ENCODE assay signal across 17 mouse cellular contexts in the genomic region with DNA sequence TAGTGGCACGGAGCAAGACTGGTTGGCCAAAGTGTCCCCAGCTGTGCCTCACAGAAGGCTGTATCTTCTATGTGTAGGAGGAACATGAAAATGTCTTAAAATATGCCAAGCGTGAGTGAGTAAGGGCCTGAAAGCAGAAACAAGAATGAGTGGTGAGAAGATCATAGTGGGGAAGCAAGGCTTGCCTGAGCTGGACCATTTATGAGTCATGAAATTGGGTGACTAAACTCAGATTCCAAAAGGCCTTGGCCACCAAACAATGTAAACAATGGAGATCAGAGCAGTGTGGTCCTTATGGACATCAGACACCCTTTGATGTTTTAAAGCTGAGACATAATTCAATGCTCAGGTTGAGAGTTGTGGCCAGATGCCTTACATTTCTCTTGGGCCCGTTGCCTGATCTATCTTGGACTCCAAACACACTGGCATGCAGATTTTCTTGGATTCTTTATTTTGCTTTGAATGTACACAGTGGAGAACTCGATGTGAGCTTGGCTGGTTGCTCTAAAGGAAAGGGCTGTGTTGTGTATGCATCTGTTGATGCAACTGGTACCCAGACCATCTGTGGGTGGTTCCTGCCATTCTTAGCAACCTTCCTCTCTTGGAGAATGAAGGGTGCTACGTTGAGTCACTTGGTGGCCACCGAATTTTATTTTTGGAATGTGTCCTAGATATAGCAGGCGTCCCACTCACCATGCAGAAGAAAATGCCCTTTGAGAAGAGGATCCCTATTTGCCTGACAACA. TPM values are rescaled to one million over a fixed set of nuclear protein-coding genes. Genes with fewer than 3 reads are reported as not detected.
DNase-seq lines count a peak whose midpoint lies in the region.
"Had no signal": no experiment of that assay in that cellular context is flagged by ENCODE, and none has a peak within 500 bp of the region (broad histone marks: within the 10 kb centered on the region; RNA-seq: fewer than 3 reads in every experiment).

No protein-coding gene starts in this region.

- no peaks in the 10 kb centered on the region for H3K9me3 ChIP-seq in forebrain, embryonic 10.5 days
- H3K9me3 ChIP-seq: embryonic facial prominence, embryonic 10.5 days; forebrain, embryonic 15.5 days; liver, embryonic 12.5 days had no signal

- no peak overlapping the region for H3K27ac ChIP-seq in forebrain, embryonic 10.5 days
- H3K27ac ChIP-seq: embryonic facial prominence, embryonic 10.5 days; forebrain, embryonic 15.5 days; liver, embryonic 12.5 days had no signal

- no peaks in the 10 kb centered on the region for H3K36me3 ChIP-seq in forebrain, embryonic 10.5 days (replicated peaks)
- H3K36me3 ChIP-seq: embryonic facial prominence, embryonic 10.5 days; forebrain, embryonic 15.5 days; liver, embryonic 12.5 days had no signal

- no peaks in the 10 kb centered on the region for H3K27me3 ChIP-seq in forebrain, embryonic 10.5 days (ENCODE audit: poor library complexity, severe bottlenecking)
- H3K27me3 ChIP-seq: forebrain, embryonic 15.5 days; liver, embryonic 12.5 days had no signal

- DNase-seq in heart, adult 11 months = peak; percentile 55
- no peak for DNase-seq in heart, adult 18-20 months
- DNase-seq in frontal cortex, adult 2 months (ENCODE audit: extremely low spot score in 1 of 2, low spot score in 1 of 2) = peak; percentile 84 to 90
- DNase-seq in layer of hippocampus, postnatal 36 days = peak; percentile 47 to 52
- DNase-seq in right cerebral cortex, postnatal 10 days (ENCODE audit: low spot score in 2 of 2) = peak; percentile 57 to 83
- DNase-seq in ovary, postnatal 10 days (ENCODE audit: low spot score) = no peak
- no peak for DNase-seq in forebrain, embryonic 10.5 days (ENCODE audit: extremely low spot score, low spot score)
- DNase-seq in urinary bladder, postnatal 25 days (ENCODE audit: low spot score) = no peak
- DNase-seq: adrenal gland, postnatal 10 days; cerebellum, postnatal 14 days; kidney, adult 2 months; spleen, adult 18-20 months had no signal

- no peak overlapping the region for H3K4me3 ChIP-seq in forebrain, embryonic 10.5 days
- H3K4me3 ChIP-seq: embryonic facial prominence, embryonic 10.5 days; forebrain, embryonic 15.5 days; liver, embryonic 12.5 days had no signal

- H3K4me1 ChIP-seq in forebrain, embryonic 10.5 days = peaks cover 8% of the 10 kb centered on the region
- H3K4me1 ChIP-seq: embryonic facial prominence, embryonic 10.5 days; forebrain, embryonic 15.5 days; liver, embryonic 12.5 days had no signal

- 83% methylated on average over 7 of the region's 7 CpGs for WGBS in forebrain, embryonic 10.5 days

RNA-seq across cellular contexts. Expression of gene Kirrel3, which starts 53.1 kb away (rescaled TPM):
- under 1 TPM; 0.47 to 0.51 TPM for total RNA-seq in heart, adult 18-20 months (2021)
- 38.4 and 39.3 TPM in 2 replicates for polyA plus RNA-seq in frontal cortex, adult 2 months (2012; rRNA removed)
- 10 to 100 TPM; 51.8 to 55.1 TPM for total RNA-seq in layer of hippocampus, postnatal 36 days (2021)
- polyA plus RNA-seq in forebrain, embryonic 10.5 days (2016; fragmentation: Nextera tagmentation; extraction: Ambion mirVana) = 2.5 and 3.0 TPM in 2 replicates
- total RNA-seq: granulocyte monocyte progenitor cell, adult 5-6 weeks; neutrophil, adult 5-6 weeks had no signal

Comparison
In these comparisons a context has a peak if more than half of its experiments do, and no peak if none do; other contexts are left out.
1. DNase-seq: peak in heart, adult 11 months (single experiment), frontal cortex, adult 2 months (2 of 2), layer of hippocampus, postnatal 36 days (2 of 2) and right cerebral cortex, postnatal 10 days (2 of 2); none in heart, adult 18-20 months (0 of 2), ovary, postnatal 10 days (single experiment), forebrain, embryonic 10.5 days (single experiment) and urinary bladder, postnatal 25 days (single experiment).
2. RNA of gene Kirrel3, which starts 53.1 kb away (total RNA-seq): 51.8 to 55.1 TPM in layer of hippocampus, postnatal 36 days; 0.47 to 0.51 TPM in heart, adult 18-20 months; every median in the first group is over 10 times any median in the second.